Mouse (Mus musculus) thymus, postnatal 0 days (tissue): ENCODE results near the gene Heatr4. TPM values are rescaled to one million over a fixed set of nuclear protein-coding genes. Genes with fewer than 3 reads are reported as not detected.
A peak's percentile ranks its signal among the peaks of the same experiment; 100 is the strongest.
"Not testable (repeated sequence)": the region's sequence is repeated elsewhere in the genome, so short reads cannot be mapped to it uniquely, and the experiment has no call there.

Experiments used
- DNase-seq: peaks from one replicate; pipeline ENCODE4 v3.0.0-alpha.2; 2015; ENCODE audit warnings: low spot score
- polyA plus RNA-seq: library from polyadenylated mRNA; unstranded; fragments of >200 nt; fragmentation: Nextera tagmentation; extraction: Ambion mirVana; gene quantifications from 2 replicates; pipeline ENCODE4 v1.2.1, GENCODE M21; 2015

Gene Heatr4
- polyA plus RNA-seq = 0.04 TPM in 1 of 2 replicates, not detected in the other

DNA sequence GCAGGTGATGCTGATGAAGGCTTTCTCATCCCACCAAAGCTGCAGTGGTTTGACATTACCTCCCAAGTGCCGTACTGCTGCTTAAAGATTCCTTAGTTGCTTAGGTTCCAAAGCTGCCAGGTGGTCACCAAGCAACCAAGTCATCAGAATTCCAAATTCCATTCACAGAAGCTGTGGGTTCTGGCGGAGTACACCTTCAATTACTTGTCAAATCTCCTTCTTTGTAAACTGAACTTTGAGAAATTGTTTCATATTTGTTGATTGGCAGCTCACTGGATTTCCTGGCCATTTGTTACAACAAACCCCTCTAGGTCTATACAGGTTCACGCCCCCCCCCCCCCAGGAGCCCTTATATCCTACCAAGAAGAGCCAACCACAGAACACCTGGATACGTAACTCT lies at the start of gene Heatr4:
TSS of gene Heatr4 (minus strand) at position 101 of the 400 bp plus-strand sequence.
- DNase-seq = no peak

- DNase-seq = no peak
Observed at GRCm38 (mm10) chr12:84034108-84034507, 49.5 kb upstream of the Heatr4 start.

DNA sequence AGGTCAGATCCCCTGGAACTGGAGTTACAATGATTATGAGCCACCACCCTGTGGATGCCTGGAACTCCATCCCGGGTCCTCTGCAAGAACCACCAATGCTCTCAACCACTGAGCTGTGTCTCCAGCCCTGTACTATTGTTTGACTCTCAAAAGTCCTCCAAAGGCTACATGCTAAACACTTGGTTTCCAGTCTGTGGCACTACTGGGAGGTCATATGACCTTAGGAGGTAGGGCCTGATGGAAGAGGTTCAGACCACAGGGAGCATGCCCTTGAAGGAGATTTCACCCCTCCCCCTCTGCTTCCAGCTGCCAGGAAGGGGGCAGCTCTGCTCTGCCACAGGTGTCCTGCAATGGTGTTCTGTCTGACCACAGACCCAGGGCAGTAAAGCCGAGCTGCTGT lies 48.6 kb upstream of the Heatr4 start:
- DNase-seq = not testable (repeated sequence)

- DNase-seq = no peak
Observed at GRCm38 (mm10) chr12:84032854-84033253, 48.2 kb upstream of the Heatr4 start.

GRCm38 (mm10) chr12:84030659-84031332 lies 46.1 kb upstream of the Heatr4 start:
- peak; percentile 62 for DNase-seq

- DNase-seq = not testable (repeated sequence)
Observed at GRCm38 (mm10) chr12:84029043-84029442, 44.4 kb upstream of the Heatr4 start.

DNA sequence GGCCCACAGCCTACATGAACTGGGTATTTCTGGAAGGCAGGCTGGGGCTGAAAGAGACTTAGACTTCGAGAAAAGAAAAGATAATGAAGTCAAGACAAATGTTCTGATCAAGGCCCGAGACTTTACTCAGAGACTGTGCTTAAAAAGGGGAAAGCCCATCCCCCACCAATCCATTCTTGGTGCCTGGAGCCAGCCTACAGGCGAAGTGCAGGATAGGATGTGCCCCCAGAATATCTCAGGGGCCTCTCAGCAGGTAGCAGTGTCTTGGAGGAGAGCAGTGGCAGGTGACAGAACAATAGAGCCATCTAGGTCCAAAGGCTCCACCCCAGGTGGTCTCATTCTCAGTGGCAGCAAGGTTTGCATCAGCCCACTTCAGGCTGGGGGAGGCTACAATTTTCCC lies 43.7 kb upstream of the Heatr4 start:
- DNase-seq = not testable (repeated sequence)

DNA sequence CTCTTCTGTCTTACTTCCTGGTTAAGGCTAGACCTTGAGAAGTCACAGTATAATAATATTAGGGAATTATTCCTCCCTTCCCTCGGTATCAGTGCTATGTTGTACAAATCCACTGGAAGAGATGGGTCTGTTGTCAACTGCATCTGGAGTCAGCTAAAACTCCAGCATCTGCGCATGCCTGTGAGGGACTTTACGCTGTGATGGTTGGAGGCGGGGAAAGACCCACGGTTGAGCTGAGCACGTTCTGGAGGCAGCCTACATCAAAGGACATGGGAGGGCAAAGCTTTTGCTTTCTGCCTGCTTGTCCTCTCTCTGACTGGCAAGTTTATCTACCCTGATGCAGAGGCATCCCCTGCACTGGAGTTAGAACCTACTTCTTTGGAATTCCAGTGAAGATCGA lies 41.2 kb upstream of the Heatr4 start:
- DNase-seq = no peak

- no peak for DNase-seq
Observed at GRCm38 (mm10) chr12:84023052-84023745, 38.5 kb upstream of the Heatr4 start.

DNA sequence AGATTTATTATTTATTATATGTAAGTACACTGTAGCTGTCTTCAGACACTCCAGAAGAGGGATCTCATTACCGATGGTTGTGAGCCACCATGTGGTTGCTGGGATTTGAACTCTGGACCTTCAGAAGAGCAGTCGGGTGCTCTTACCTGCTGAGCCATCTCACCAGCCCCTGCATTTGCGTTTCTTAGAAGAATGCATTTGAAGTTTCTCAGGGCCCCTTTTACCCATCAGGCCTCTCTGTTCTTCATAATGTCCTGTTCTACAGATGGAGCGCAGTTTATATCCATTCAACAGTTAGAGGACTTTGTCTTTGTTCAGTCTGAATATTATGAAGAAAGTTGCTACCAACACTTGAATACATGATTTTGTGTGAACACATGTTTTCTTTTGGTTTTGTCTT lies 37.6 kb upstream of the Heatr4 start:
- not testable (repeated sequence) for DNase-seq

DNA sequence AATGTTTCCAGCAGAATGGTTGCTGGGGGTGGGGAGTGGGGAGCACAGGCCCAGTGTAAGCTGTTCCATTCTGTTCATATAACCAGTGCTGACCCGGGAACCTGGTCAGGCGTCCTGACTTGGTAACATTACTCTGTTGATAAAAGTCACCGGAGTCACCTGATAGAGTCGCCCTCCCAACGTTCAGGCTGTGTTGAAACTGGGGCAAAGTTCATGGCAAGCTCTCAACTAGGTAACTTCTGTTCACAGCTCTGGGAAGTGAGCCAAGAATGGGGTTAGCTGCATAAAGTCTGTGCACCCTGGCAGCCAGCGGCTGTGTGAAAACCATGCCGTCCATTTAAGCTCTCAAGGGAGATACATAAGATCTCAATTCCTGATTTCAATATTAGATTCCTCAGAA lies 35.9 kb upstream of the Heatr4 start:
- DNase-seq = not testable (repeated sequence)

GRCm38 (mm10) chr12:84013701-84014100 lies 29.0 kb upstream of the Heatr4 start:
- DNase-seq = no peak

DNA sequence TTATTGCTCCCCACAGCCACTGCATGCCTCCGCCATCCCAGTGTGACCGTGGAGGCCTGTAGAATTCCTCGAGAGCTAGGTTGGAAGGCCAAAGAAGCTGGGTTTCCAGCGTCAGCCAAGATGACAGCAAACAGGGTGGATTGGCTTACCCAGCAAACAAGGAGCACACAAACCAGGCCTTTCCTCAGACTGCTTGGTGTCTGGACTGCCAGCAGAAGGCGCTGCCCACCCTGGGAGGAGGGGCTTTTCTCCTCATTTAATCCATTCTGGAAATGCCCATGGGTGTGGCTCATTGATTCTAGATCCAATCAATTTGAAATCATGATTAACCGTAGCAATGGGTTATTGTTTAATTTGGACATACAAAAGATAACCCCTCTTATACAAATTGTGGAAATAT lies 28.5 kb upstream of the Heatr4 start:
- DNase-seq = no peak

- no peak for DNase-seq
Observed at GRCm38 (mm10) chr12:84011251-84012040, 26.8 kb upstream of the Heatr4 start.

DNA sequence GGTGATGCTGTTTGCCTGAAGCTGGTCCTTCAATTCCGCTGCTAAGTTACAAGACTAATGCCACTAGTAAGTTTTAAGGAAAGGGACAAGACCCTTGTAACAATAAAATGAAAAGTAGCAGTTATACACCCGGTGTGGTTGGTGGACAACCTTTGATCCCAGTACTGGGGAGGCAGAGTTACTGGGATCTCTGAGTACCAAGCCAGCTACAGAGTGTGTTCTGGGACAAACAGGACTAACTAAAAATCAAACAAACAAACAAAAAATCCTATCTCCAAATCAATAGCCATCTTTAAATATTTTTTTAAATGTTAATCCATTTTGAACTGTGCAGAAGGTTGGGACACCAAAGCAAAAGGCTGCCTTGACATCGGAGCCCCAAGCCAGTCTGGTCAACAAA lies 25.5 kb upstream of the Heatr4 start:
- DNase-seq = no peak

- peak; percentile 30 for DNase-seq
Observed at GRCm38 (mm10) chr12:84009171-84009965, 24.7 kb upstream of the Heatr4 start, which contains the start of gene Acot1. Gene Acot1 (plus strand): TSS chr12:84009490.

- no peak for DNase-seq
Observed at GRCm38 (mm10) chr12:84008729-84009128, 24.1 kb upstream of the Heatr4 start.

DNA sequence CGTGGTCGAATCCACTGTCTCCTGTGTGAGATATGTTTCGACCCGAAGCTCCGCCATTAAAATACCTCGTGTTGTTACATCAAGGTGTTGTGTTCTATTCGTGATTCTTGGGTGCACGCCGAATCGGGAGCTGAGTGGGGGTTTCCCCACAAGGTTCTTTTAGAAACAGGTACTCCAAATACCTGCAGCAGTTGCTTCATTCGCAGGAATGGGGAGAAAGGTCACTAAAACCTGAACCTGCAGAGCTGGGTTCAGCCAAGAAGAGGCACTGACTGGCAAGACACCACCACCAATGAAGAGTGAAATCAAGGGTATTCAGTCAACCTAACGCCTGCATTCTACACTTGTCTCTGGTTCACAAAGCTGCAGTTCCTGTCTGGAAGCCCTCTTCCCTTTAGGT lies 23.6 kb upstream of the Heatr4 start:
- DNase-seq = no peak

- DNase-seq = no peak
Observed at GRCm38 (mm10) chr12:84003866-84004265, 19.2 kb upstream of the Heatr4 start.

GRCm38 (mm10) chr12:84000418-84000817 lies 15.8 kb upstream of the Heatr4 start:
- DNase-seq = no peak

- not testable (repeated sequence) for DNase-seq
Observed at GRCm38 (mm10) chr12:83999237-83999636, 14.6 kb upstream of the Heatr4 start.
